Mouse (Mus musculus): Measurements from ENCODE around the gene Chek2. TPM values are rescaled to one million over a fixed set of nuclear protein-coding genes. Genes with fewer than 3 reads are reported as not detected.

The Chek2 gene
- polyA plus RNA-seq, 1 experiment: 3.3 TPM

DNA sequence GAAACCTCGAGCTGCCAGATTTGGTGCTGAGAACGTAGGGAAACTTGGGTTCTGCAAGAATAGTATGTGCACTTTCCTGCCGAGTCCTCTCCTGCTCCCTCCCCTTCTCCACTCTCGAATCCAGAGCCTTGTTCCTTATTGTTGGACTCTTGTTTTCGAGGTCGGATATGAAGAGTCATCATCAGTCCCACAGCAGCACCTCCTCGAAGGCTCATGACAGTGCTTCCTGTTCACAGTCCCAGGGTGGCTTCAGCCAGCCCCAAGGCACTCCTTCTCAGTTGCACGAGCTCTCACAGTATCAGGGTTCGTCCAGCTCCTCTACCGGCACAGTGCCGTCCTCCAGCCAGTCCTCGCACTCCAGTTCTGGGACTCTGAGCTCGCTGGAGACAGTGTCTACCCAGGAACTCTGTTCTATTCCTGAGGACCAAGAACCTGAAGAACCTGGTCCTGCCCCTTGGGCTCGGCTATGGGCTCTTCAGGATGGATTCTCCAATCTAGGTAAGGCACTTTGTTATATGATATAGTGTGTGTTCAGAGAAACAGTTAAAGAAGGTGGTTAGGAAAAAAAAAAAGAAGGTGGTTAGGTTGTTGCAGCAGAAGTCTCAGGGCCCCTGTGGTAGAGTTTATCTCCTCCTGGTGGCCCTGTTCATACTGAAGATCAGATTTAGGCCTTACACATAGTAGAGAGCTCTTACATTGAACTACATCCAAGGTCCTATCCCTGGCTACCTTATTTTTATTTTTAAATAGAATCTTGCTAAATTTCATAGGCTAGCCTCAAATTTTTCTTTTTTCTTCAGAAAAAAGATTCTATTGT lies 1.5 kb downstream of the Chek2 start:
- Histone ChIP-seq H3K4me1 (ENCODE audit: control insufficient read depth, insufficient read depth, low read length) (no peaks in the 10 kb centered on the region), H3K27ac (ENCODE audit: insufficient read depth, low read length) (no peak overlapping the region), H3K27me3 (ENCODE audit: control insufficient read depth, insufficient read depth, low read length) (no peaks in the 10 kb centered on the region), H3K4me3 (replicated peaks; ENCODE audit: insufficient read depth, low read depth, low read length) (no peak overlapping the region)
- TF ChIP-seq CTCF (IDR thresholded peaks at IDR 0.05; ENCODE audit: borderline replicate concordance, insufficient read depth, low read depth, low read length) (no peak), POLR2A (IDR thresholded peaks at IDR 0.05; ENCODE audit: borderline replicate concordance, insufficient read depth, low read length) (no peak)
- peak; percentile 10 to 11 for DNase-seq
- 93% methylated on average over 14 of the region's 14 CpGs for WGBS

DNA sequence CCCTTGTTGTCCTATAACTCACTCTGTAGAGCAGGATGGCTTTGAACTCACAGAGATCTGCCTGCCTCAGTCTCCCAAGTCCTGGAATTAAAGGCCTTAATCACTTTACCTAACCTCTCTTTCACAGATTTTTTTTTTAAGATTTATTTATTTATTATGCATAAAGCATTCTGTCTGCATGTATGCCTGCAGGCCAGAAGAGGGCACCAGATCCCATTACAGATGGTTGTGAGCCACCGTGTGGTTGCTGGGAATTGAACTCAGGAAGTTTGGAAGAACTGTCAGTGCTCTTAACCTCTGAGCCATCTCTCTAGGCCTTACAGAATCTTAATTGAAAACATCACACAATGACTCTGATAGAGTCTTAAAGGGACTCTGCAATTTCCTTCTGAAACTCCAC lies 13.2 kb downstream of the Chek2 start:
- Histone ChIP-seq H3K27ac (ENCODE audit: insufficient read depth, low read length) (no peak overlapping the region), H3K27me3 (ENCODE audit: control insufficient read depth, insufficient read depth, low read length) (no peaks in the 10 kb centered on the region), H3K4me3 (replicated peaks; ENCODE audit: insufficient read depth, low read depth, low read length) (no peak overlapping the region), H3K4me1 (ENCODE audit: control insufficient read depth, insufficient read depth, low read length) (no peaks in the 10 kb centered on the region)
- TF ChIP-seq POLR2A (IDR thresholded peaks at IDR 0.05; ENCODE audit: borderline replicate concordance, insufficient read depth, low read length) (no peak), CTCF (IDR thresholded peaks at IDR 0.05; ENCODE audit: borderline replicate concordance, insufficient read depth, low read depth, low read length) (no peak)
- DNase-seq: no peak
- WGBS: 80% methylated on average over 1 of the region's 1 CpGs

DNA sequence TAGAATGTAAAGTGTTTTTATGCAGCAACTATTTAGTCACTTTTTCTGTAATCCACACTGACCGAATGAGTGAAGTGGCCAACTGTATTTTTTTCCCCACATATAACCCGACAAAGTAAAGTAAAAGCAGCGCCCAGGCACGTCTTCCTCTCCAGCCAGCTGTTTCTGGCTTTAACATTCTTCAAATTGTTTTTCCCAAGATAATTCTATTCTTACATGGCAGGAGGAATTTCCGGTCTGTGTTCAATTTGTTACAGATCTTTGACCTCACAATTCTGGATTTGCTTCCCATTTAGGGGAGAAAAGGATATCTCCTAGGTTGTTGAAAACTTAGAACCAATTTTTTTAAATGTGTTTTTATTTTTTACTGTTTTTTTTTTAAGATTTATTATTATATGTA lies 17.3 kb downstream of the Chek2 start:
- TF ChIP-seq POLR2A (IDR thresholded peaks at IDR 0.05; ENCODE audit: borderline replicate concordance, insufficient read depth, low read length) (no peak), CTCF (IDR thresholded peaks at IDR 0.05; ENCODE audit: borderline replicate concordance, insufficient read depth, low read depth, low read length) (no peak)
- Histone ChIP-seq H3K27ac (ENCODE audit: insufficient read depth, low read length) (no peak overlapping the region), H3K4me3 (replicated peaks; ENCODE audit: insufficient read depth, low read depth, low read length) (no peak overlapping the region), H3K27me3 (ENCODE audit: control insufficient read depth, insufficient read depth, low read length) (no peaks in the 10 kb centered on the region), H3K4me1 (ENCODE audit: control insufficient read depth, insufficient read depth, low read length) (no peaks in the 10 kb centered on the region)
- WGBS: 93% methylated on average over 5 of the region's 5 CpGs
- no peak for DNase-seq

DNA sequence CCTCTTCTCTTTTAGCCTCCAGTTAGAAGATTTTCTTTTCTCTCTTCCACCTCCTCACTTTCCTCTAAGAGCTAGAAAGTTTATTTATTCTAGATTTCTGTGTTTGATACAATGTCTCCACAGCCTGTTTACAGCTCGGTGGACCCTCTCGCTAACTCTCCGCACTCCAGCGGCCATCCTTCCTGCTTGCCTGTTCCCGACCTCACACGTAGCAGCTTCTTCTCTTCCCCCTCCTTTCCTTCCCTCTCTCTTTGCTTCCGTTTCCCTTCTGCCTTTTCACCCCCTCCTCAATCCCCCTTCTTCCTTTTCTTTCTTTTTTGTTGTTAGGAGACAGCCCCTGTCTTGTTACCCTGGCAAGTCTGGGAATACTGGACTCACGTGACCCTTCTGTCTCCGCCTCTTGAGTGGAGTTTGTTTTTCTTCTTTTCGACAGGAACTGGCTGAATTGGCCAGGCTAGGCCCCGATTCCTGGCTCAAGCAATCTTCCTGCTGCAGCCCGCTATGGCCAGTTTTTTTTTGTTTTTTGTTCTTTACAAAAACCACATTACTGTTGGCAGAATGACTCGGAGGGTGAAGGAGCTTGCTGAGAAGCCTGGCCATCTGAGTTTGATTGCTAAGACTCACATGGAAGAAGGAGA lies 19.4 kb downstream of the Chek2 start:
- peak overlapping the region; percentile 28; the same call in 1 of the 2 replicates for H3K27ac ChIP-seq (ENCODE audit: insufficient read depth, low read length)
- peak overlapping the region; percentile 8 for H3K4me3 ChIP-seq (replicated peaks; ENCODE audit: insufficient read depth, low read depth, low read length)
- 42% methylated on average over 13 of the region's 13 CpGs for WGBS
- no peak for TF ChIP-seq CTCF (IDR thresholded peaks at IDR 0.05; ENCODE audit: borderline replicate concordance, insufficient read depth, low read depth, low read length)
- no peak for TF ChIP-seq POLR2A (IDR thresholded peaks at IDR 0.05; ENCODE audit: borderline replicate concordance, insufficient read depth, low read length)
- no peaks in the 10 kb centered on the region for H3K4me1 ChIP-seq (ENCODE audit: control insufficient read depth, insufficient read depth, low read length)
- peak; percentile 11 to 39 for DNase-seq
- H3K27me3 ChIP-seq (ENCODE audit: control insufficient read depth, insufficient read depth, low read length): no peaks in the 10 kb centered on the region

DNA sequence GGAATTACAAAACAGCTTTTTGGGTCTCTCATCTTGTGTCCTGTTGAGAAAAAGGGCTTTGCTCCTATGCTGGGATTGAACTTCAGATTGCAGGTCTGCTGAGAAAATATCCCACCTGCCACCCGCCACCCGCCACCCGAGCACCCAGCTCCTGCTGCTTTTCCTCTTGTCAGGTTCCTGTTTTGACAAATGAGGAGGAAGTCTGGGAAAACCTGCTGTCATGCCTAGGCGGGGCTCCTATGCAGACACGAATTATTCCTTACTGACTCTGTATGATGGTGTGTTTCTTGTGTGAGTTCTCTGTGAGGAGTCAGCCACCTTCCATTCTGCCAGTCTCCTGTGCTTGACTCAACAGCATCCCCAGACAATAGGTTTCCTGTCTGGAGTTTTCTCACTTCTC lies 20.7 kb downstream of the Chek2 start:
- DNase-seq: no peak
- Histone ChIP-seq H3K27me3 (ENCODE audit: control insufficient read depth, insufficient read depth, low read length) (no peaks in the 10 kb centered on the region), H3K4me3 (replicated peaks; ENCODE audit: insufficient read depth, low read depth, low read length) (no peak overlapping the region), H3K27ac (ENCODE audit: insufficient read depth, low read length) (no peak overlapping the region), H3K4me1 (ENCODE audit: control insufficient read depth, insufficient read depth, low read length) (no peaks in the 10 kb centered on the region)
- no peak for TF ChIP-seq CTCF (IDR thresholded peaks at IDR 0.05; ENCODE audit: borderline replicate concordance, insufficient read depth, low read depth, low read length)
- no peak for TF ChIP-seq POLR2A (IDR thresholded peaks at IDR 0.05; ENCODE audit: borderline replicate concordance, insufficient read depth, low read length)
- 88% methylated on average over 5 of the region's 5 CpGs for WGBS

DNA sequence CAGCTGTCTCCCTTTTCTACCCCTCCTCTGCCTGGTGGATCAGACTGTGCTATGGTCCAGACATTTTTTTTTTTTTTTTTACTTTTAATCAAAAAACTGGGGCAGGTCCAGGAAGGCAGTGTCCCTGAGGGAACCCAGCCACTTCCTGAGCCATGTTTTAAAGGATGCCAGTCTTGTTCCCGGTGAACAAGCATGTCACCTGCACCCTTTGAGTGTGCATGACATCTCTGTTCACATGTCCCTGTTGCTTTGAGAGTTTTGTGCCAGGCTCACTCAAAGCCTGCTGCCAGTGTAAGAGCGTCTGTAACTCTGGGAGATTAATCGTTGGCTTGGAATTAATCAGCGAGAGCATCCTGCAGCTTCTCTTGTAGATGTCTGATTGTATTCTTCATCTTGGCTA lies 28.7 kb downstream of the Chek2 start:
- no peaks in the 10 kb centered on the region; the same call in 1 of the 2 replicates for H3K4me1 ChIP-seq (ENCODE audit: control insufficient read depth, insufficient read depth, low read length)
- no peak overlapping the region for H3K27ac ChIP-seq (ENCODE audit: insufficient read depth, low read length)
- WGBS: 32% methylated on average over 4 of the region's 4 CpGs

DNA sequence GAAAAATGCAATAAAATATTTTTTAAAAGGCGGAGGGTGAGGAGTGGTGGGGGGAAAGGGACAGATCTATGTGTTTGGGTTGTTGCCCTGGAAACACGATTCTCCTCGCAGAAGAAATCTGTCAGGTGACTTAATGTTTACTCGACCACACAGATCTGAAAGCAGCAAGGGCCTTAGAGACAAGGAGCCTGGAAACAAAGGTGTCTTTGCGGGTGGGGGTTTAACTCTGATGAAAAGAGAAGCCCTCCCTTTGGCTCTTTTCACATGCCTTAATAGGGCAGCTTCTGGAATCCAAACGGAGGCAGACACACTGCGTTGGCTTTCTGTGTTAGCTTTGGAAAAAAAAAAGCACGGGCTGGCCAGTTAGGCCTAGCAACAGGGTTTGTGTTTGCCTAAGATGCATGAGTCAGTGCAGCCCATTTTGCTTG lies 29.5 kb downstream of the Chek2 start:
- no peak for DNase-seq
- Histone ChIP-seq H3K27me3 (ENCODE audit: control insufficient read depth, insufficient read depth, low read length) (no peaks in the 10 kb centered on the region), H3K27ac (ENCODE audit: insufficient read depth, low read length) (no peak overlapping the region), H3K4me1 (ENCODE audit: control insufficient read depth, insufficient read depth, low read length) (no peaks in the 10 kb centered on the region; the same call in 1 of the 2 replicates), H3K4me3 (replicated peaks; ENCODE audit: insufficient read depth, low read depth, low read length) (no peak overlapping the region)
- TF ChIP-seq CTCF (IDR thresholded peaks at IDR 0.05; ENCODE audit: borderline replicate concordance, insufficient read depth, low read depth, low read length): no peak
- TF ChIP-seq POLR2A (IDR thresholded peaks at IDR 0.05; ENCODE audit: borderline replicate concordance, insufficient read depth, low read length): no peak
- 51% methylated on average over 8 of the region's 8 CpGs for WGBS

More for the DNA sequence above, 28.7 kb downstream of the Chek2 start:
- no peak for DNase-seq
- H3K27me3 ChIP-seq (ENCODE audit: control insufficient read depth, insufficient read depth, low read length): no peaks in the 10 kb centered on the region
- TF ChIP-seq CTCF (IDR thresholded peaks at IDR 0.05; ENCODE audit: borderline replicate concordance, insufficient read depth, low read depth, low read length): no peak
- no peak for TF ChIP-seq POLR2A (IDR thresholded peaks at IDR 0.05; ENCODE audit: borderline replicate concordance, insufficient read depth, low read length)
- H3K4me3 ChIP-seq (replicated peaks; ENCODE audit: insufficient read depth, low read depth, low read length): no peak overlapping the region

DNA sequence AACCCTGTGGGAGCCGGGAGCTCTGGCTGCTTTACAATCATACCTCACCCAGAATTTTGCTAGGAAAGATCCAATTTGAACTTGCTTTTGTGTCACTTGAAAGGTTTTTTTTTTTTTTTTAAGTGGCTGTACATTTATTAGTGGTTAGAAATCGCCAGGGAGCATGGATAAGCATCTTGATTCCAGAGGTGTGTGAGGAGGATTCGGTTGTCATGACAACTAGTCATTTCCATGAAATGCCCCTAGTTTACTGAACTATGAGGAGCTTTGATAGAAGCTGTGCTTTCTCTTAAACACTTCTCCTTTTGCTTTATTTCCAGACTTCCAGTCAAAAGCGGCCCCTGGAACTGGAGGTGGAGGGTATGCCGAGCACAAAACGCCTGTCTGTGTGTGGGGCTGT lies 33.4 kb downstream of the Chek2 start:
- 88% methylated on average over 6 of the region's 6 CpGs for WGBS
- H3K27ac ChIP-seq (ENCODE audit: insufficient read depth, low read length): no peak overlapping the region
- H3K4me3 ChIP-seq (replicated peaks; ENCODE audit: insufficient read depth, low read depth, low read length): no peak overlapping the region
- DNase-seq: no peak
- H3K27me3 ChIP-seq (ENCODE audit: control insufficient read depth, insufficient read depth, low read length): no peaks in the 10 kb centered on the region
- no peaks in the 10 kb centered on the region; the same call in 1 of the 2 replicates for H3K4me1 ChIP-seq (ENCODE audit: control insufficient read depth, insufficient read depth, low read length)
- TF ChIP-seq CTCF (IDR thresholded peaks at IDR 0.05; ENCODE audit: borderline replicate concordance, insufficient read depth, low read depth, low read length) (no peak), POLR2A (IDR thresholded peaks at IDR 0.05; ENCODE audit: borderline replicate concordance, insufficient read depth, low read length) (no peak)
